Mouse (Mus musculus) lung, postnatal 14 days (tissue): Measurements from ENCODE around the gene Crebl2.

Experiments
- DNase-seq: peaks from one replicate; pipeline ENCODE4 v3.0.0; 2021

Gene Crebl2

GRCm38 (mm10) chr6:134829786-134830700, at the start of gene Crebl2:
Gene Crebl2, plus strand, starts transcription at chr6:134830154.
- peak; percentile 100 for DNase-seq

GRCm38 (mm10) chr6:134781494-134781913, 48.5 kb upstream of the Crebl2 start:
- no peak for DNase-seq

GRCm38 (mm10) chr6:134782900-134783299, 47.1 kb upstream of the Crebl2 start:
- no peak for DNase-seq

GRCm38 (mm10) chr6:134786426-134786825, 43.5 kb upstream of the Crebl2 start:
- DNase-seq = no peak

- no peak for DNase-seq
Observed at GRCm38 (mm10) chr6:134789100-134789499, 40.9 kb upstream of the Crebl2 start.

GRCm38 (mm10) chr6:134791251-134792118, 38.5 kb upstream of the Crebl2 start:
- peak; percentile 50 for DNase-seq

- DNase-seq = peak; percentile 92
Observed at GRCm38 (mm10) chr6:134792141-134793045, 37.6 kb upstream of the Crebl2 start, which contains the start of gene Dusp16. Gene Dusp16, minus strand, starts transcription at chr6:134792625.

- DNase-seq = no peak
Observed at GRCm38 (mm10) chr6:134793046-134793806, 36.7 kb upstream of the Crebl2 start.

- peak; percentile 89 for DNase-seq
Observed at GRCm38 (mm10) chr6:134793911-134794520, 35.9 kb upstream of the Crebl2 start.

GRCm38 (mm10) chr6:134796297-134796696, 33.7 kb upstream of the Crebl2 start:
- DNase-seq = no peak

GRCm38 (mm10) chr6:134801483-134801882, 28.5 kb upstream of the Crebl2 start:
- no peak for DNase-seq

GRCm38 (mm10) chr6:134802641-134803043, 27.3 kb upstream of the Crebl2 start:
- peak; percentile 42 for DNase-seq

GRCm38 (mm10) chr6:134804736-134805277, 25.1 kb upstream of the Crebl2 start:
- no peak for DNase-seq

- DNase-seq = no peak
Observed at GRCm38 (mm10) chr6:134806130-134806529, 23.8 kb upstream of the Crebl2 start.

- DNase-seq = no peak
Observed at GRCm38 (mm10) chr6:134807091-134807490, 22.9 kb upstream of the Crebl2 start.

- no peak for DNase-seq
Observed at GRCm38 (mm10) chr6:134807794-134808193, 22.2 kb upstream of the Crebl2 start.

- no peak for DNase-seq
Observed at GRCm38 (mm10) chr6:134813066-134813465, 16.9 kb upstream of the Crebl2 start.

- DNase-seq = no peak
Observed at GRCm38 (mm10) chr6:134817051-134817928, 12.7 kb upstream of the Crebl2 start.

GRCm38 (mm10) chr6:134819741-134820140, 10.2 kb upstream of the Crebl2 start:
- DNase-seq = no peak

- DNase-seq = no peak
Observed at GRCm38 (mm10) chr6:134820411-134820810, 9.5 kb upstream of the Crebl2 start.
